Mouse (Mus musculus) testis, adult 10 weeks (tissue): ENCODE measurements around the gene Camk1. TPM values are rescaled to one million over a fixed set of nuclear protein-coding genes. Genes with fewer than 3 reads are reported as not detected.

Experiments
- polyA plus RNA-seq: library from polyadenylated mRNA; stranded (reverse); fragments of 350-450 nt; fragmentation: Illumina TruSeq; extraction: RNeasy Lipid Tissue Mini Kit (QIAGEN cat#74804); gene quantifications from one replicate; pipeline ENCODE4 v1.2.3, GENCODE M21; 2014; ENCODE audit warnings: low read depth, low replicate concordance

The Camk1 gene
- polyA plus RNA-seq, result 1.4 TPM

DNA sequence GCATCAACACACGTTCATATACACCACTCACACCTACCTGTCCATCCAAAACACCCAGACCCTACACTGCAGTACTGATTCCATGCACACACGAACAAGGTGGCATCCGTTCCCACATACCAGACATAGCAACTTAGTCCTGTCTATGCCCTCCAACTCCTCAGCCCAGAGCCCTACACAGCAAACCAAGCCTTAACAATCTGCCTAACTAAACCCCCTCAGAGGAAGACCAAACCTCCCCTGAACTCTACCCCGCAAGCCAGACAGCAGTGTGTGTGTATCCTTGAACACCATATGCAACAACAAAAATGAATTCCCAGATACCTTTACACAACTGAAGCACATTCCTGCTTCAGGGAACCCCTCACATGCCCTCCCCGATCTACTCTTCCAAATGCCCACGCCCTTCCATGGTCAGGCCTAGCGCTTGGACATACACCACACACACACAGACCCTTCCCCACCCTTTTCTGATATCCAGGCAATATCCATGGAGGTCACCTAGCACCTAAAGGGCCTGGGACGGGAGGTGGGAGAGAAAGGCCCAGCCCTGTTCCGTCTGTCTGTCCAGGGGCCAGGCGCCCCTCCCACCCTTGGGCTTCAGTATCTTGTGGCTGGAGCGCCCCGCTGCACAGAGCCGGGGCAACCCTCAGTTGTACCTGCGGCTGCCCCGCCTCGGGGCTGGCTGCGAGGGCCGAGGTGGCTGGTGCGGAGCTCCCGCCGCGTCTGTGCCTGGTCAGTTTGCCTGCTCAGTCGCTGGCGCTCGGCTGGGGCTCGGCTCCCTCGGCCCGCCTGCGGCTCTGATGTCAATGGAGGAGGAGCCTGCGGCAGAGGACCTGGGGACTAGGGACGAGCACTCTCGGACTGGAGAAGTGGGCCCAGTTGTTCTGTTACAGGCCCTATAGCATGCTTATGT lies at the start of gene Camk1:
Camk1 (minus strand) TSS at position 808 of the 916 bp plus-strand sequence.

GRCm38 (mm10) chr6:113388960-113389359 lies 45.2 kb upstream of the Camk1 start, which contains the start of gene Ttll3:
Gene Ttll3 (plus strand): TSS chr6:113389260.

DNA sequence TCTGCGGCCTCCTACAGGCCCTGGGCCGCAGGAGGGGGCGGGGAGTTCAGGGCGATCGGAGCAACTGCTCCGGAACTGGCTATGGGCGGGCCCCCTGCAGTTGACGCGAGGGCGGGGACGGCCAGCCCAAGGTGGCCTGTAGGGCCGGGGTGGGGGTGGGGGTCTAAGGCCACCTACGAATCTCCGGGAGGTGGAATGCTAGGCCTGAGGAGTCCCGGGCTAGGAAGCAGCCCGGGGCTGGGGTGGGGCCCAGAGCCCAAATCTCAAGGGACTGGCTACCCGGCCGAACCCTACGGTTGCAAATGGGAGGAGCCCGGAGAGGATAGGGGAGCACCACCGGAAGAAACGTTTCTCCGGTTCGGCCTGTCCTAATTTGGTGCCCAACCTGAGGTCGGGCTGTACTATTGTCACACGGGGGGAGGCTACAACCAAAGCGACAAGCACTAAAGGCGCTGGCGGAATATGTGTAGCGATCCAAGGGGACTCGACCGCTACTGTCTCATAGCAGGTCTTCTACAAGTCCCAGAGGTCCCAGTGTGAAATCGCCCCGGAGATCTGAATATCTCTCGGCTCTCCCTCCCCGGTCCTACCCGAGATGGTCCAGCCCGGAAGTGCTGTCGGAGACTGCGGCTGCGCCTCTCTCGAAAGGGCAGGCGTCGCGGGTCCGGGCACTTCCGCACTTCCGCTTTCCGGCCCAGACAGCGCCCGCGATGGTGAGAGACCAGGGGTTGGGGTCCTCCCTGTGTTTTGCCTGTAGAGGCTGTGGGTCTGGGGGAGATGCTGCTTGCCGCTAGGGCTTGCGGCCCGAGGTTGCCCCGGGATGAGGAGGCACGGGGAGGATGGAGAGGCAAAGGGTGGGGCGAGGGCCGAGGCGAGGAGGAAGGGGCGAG lies 34.0 kb upstream of the Camk1 start, which contains the start of the genes Tada3 and Arpc4:
Tada3 (minus strand) TSS at position 388 of the 890 bp plus-strand sequence.
Arpc4 (plus strand) TSS at position 620 of the 890 bp plus-strand sequence.

GRCm38 (mm10) chr6:113326533-113327315 lies 17.1 kb downstream of the Camk1 start, which contains the start of gene Ogg1:
Gene Ogg1 (plus strand): TSS chr6:113326972.

GRCm38 (mm10) chr6:113306986-113307349 lies 36.8 kb downstream of the Camk1 start, which contains the start of gene Brpf1:
Gene Brpf1 (plus strand): TSS chr6:113307137.

Other genes starting within 250 kb of the Camk1 start
- 0.13 TPM for gene Lhfpl4, start 148.6 kb downstream of the Camk1 start, polyA plus RNA-seq
- 15.5 TPM for gene Mtmr14, start 106.1 kb downstream of the Camk1 start, polyA plus RNA-seq
- not detected for gene Cpne9, start 61.7 kb downstream of the Camk1 start, polyA plus RNA-seq
- 3.9 TPM for gene Brpf1, start 36.8 kb downstream of the Camk1 start, polyA plus RNA-seq
- gene Ogg1, start 17.0 kb downstream of the Camk1 start, polyA plus RNA-seq, result 3.3 TPM
- 2.1 TPM for gene Tada3, start 33.9 kb upstream of the Camk1 start, polyA plus RNA-seq
- 32.3 TPM for gene Arpc4, start 34.1 kb upstream of the Camk1 start, polyA plus RNA-seq
- gene Ttll3, start 45.3 kb upstream of the Camk1 start, polyA plus RNA-seq, result 10.6 TPM
- gene Rpusd3, start 75.4 kb upstream of the Camk1 start, polyA plus RNA-seq, result 0.28 TPM
- 0.11 TPM for gene Cidec, start 91.8 kb upstream of the Camk1 start, polyA plus RNA-seq
- gene Jagn1, start 98.6 kb upstream of the Camk1 start, polyA plus RNA-seq, result 25.8 TPM
- 1.8 TPM for gene Il17re, start 114.5 kb upstream of the Camk1 start, polyA plus RNA-seq
- not detected for gene Il17rc, start 127.4 kb upstream of the Camk1 start, polyA plus RNA-seq
- gene Creld1, start 139.3 kb upstream of the Camk1 start, polyA plus RNA-seq, result 0.45 TPM
- not detected for gene Prrt3, start 157.9 kb upstream of the Camk1 start, polyA plus RNA-seq
- 58.5 TPM for gene Emc3, start 187.7 kb upstream of the Camk1 start, polyA plus RNA-seq
- 26.5 TPM for gene Fancd2, start 187.7 kb upstream of the Camk1 start, polyA plus RNA-seq